Mouse (Mus musculus): ENCODE data around the gene Lig3.
A peak's percentile ranks its signal among the peaks of the same experiment; 100 is the strongest.

Lig3 gene

GRCm38 (mm10) chr11:82780983-82781903 is at the start of gene Lig3:
TSS of gene Lig3 (plus strand) at chr11:82781108.
- DNase-seq (ENCODE audit: low spot score), result peak; percentile 93

GRCm38 (mm10) chr11:82734227-82734626 is 46.7 kb upstream of the Lig3 start:
- DNase-seq (ENCODE audit: low spot score), result no peak

GRCm38 (mm10) chr11:82739006-82739405 is 41.9 kb upstream of the Lig3 start:
- DNase-seq (ENCODE audit: low spot score), result no peak

- DNase-seq (ENCODE audit: low spot score), result peak; percentile 25
Observed at GRCm38 (mm10) chr11:82746138-82746537, 34.8 kb upstream of the Lig3 start.

- DNase-seq (ENCODE audit: low spot score), result peak; percentile 9
Observed at GRCm38 (mm10) chr11:82746857-82747366, 34.0 kb upstream of the Lig3 start.

- DNase-seq (ENCODE audit: low spot score), result no peak
Observed at GRCm38 (mm10) chr11:82752349-82753115, 28.4 kb upstream of the Lig3 start.

GRCm38 (mm10) chr11:82755919-82756318 is 25.0 kb upstream of the Lig3 start:
- DNase-seq (ENCODE audit: low spot score), result no peak

- no peak for DNase-seq (ENCODE audit: low spot score)
Observed at GRCm38 (mm10) chr11:82762286-82762829, 18.6 kb upstream of the Lig3 start.

- DNase-seq (ENCODE audit: low spot score), result peak; percentile 18
Observed at GRCm38 (mm10) chr11:82763261-82763660, 17.6 kb upstream of the Lig3 start.

GRCm38 (mm10) chr11:82763742-82764437 is 17.0 kb upstream of the Lig3 start, which contains the start of the genes Cct6b and Zfp830:
TSS of gene Cct6b (minus strand) at chr11:82764321.
TSS of gene Zfp830 (plus strand) at chr11:82764345.
- peak; percentile 96 for DNase-seq (ENCODE audit: low spot score)

- DNase-seq (ENCODE audit: low spot score), result no peak
Observed at GRCm38 (mm10) chr11:82764438-82764924, 16.4 kb upstream of the Lig3 start.

GRCm38 (mm10) chr11:82780134-82780533 is 774 bp upstream of the Lig3 start:
- no peak for DNase-seq (ENCODE audit: low spot score)

GRCm38 (mm10) chr11:82782197-82782596 is 1.3 kb downstream of the Lig3 start:
- DNase-seq (ENCODE audit: low spot score), result no peak

GRCm38 (mm10) chr11:82783453-82783852 is 2.5 kb downstream of the Lig3 start:
- DNase-seq (ENCODE audit: low spot score), result no peak

- no peak for DNase-seq (ENCODE audit: low spot score)
Observed at GRCm38 (mm10) chr11:82806656-82807055, 25.7 kb downstream of the Lig3 start.

GRCm38 (mm10) chr11:82807370-82807769 is 26.5 kb downstream of the Lig3 start:
- no peak for DNase-seq (ENCODE audit: low spot score)

- no peak for DNase-seq (ENCODE audit: low spot score)
Observed at GRCm38 (mm10) chr11:82808485-82808884, 27.6 kb downstream of the Lig3 start.

GRCm38 (mm10) chr11:82819350-82819749 is 38.4 kb downstream of the Lig3 start:
- peak; percentile 12 for DNase-seq (ENCODE audit: low spot score)

GRCm38 (mm10) chr11:82820788-82821456 is 40.0 kb downstream of the Lig3 start:
- no peak for DNase-seq (ENCODE audit: low spot score)

- no peak for DNase-seq (ENCODE audit: low spot score)
Observed at GRCm38 (mm10) chr11:82826818-82827217, 45.9 kb downstream of the Lig3 start.

All from MN1 (cell line).